Mouse (Mus musculus) ovary, adult 10 weeks (tissue): ENCODE measurements around the gene Ccnd1. TPM values are rescaled to one million over a fixed set of nuclear protein-coding genes. Genes with fewer than 3 reads are reported as not detected.

Source experiments
- polyA plus RNA-seq: library from polyadenylated mRNA; stranded (reverse); fragments of 350-450 nt; fragmentation: Illumina TruSeq; extraction: RNeasy Lipid Tissue Mini Kit (QIAGEN cat#74804); gene quantifications from one replicate; pipeline ENCODE4 v1.2.3, GENCODE M21; 2014

Gene Ccnd1
- 30.2 TPM for polyA plus RNA-seq

DNA sequence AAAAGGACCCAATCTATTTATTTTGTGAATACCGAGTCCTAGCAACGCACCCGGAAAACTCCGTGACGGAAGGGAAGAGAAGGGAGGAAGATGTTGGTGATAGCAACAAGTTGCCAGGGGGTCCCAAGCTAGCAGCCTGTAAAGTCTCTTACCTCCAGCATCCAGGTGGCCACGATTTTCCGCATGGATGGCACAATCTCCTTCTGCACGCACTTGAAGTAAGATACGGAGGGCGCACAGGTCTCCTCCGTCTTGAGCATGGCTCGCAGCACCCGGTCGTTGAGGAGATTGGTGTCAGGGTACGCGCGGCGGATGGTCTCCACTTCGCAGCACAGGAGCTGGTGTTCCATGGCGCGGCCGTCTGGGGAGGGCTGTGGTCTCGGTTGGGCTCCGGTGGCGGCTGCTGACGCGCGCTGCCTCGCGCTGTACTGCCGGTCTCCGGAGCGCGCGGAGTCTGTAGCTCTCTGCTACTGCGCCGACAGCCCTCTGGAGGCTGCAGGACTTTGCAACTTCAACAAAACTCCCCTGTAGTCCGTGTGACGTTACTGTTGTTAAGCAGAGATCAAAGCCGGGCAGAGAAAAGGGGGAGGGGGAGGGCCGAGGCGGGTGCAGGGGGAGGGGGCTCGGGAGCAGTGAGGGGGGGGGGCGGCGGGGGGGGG is at the start of gene Ccnd1:
Gene Ccnd1 (minus strand): TSS at position 582 of the 659 bp plus-strand sequence.

DNA sequence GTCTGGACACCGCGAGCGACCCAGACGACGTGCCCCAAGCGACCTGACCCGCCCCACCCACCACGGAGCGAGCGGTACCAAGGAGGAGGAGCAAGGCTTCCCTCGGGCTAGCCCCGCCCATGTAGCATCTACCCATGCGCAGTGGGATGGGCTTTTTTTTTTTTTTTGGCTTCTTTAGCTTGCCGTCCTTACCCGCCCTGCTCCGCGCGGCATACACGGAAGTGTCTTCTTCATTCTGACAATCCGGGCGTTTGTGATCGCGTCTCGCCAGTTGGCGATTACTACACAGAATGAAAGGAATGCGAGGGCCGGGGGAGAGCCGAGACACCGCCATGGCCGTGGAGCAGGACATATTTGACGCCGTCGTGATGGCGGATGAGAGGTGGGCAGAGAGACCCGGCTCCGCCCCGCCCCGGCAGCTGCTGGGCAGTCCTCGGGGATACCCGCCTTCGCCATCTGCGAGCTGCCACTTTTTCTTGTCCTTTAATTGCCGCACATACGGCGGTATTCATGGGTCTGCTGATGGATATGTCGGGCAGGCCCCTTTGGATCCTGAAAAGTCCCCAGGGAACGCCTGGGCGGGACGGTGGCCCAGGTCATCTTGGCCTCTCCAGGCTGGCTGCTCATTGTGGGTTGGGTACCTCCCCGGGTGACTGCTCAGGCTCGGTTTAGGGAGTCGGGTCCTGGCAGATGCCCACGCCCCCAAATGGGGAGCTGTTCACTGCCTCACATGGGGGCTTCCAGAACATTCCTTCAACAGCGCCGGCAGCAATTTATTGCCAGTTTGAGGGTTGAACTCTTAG is 24.6 kb downstream of the Ccnd1 start, which contains the start of gene LTO1:
Gene LTO1 (plus strand): TSS at position 153 of the 803 bp plus-strand sequence.

GRCm38 (mm10) chr7:144896294-144897218 is 43.2 kb downstream of the Ccnd1 start, which contains the start of gene Fgf15:
TSS of gene Fgf15 (plus strand) at chr7:144896531.

Other genes with a start within 250 kb of the Ccnd1 start
- 21.6 TPM for gene Ano1, start 188.0 kb downstream of the Ccnd1 start, polyA plus RNA-seq
- not detected for gene Fgf3, start 101.8 kb downstream of the Ccnd1 start, polyA plus RNA-seq
- not detected for gene Fgf4, start 92.6 kb downstream of the Ccnd1 start, polyA plus RNA-seq
- gene Fgf15, start 43.4 kb downstream of the Ccnd1 start, polyA plus RNA-seq: not detected
- 2.8 TPM for gene LTO1, start 24.8 kb downstream of the Ccnd1 start, polyA plus RNA-seq